Mouse (Mus musculus): ENCODE results near the gene Akna. TPM values are rescaled to one million over a fixed set of nuclear protein-coding genes. Genes with fewer than 3 reads are reported as not detected.
A peak's percentile ranks its signal among the peaks of the same experiment; 100 is the strongest.

The Akna gene
- total and polyA plus RNA-seq, 3 experiments, result 3.9 to 14.1 TPM; not detected in 1

- no peaks in the 10 kb centered on the region for H3K9me3 ChIP-seq (replicated peaks; ENCODE audit: insufficient read depth, low read length)
- H3K9ac ChIP-seq (ENCODE audit: control insufficient read depth, low read depth, low read length, poor library complexity, severe bottlenecking), result peak overlapping the region; percentile 86
- peak overlapping the region; percentile 93 for H3K27ac ChIP-seq (ENCODE audit: control insufficient read depth, low read depth, low read length)
- H3K27me3 ChIP-seq (ENCODE audit: control insufficient read depth in 1 of 2, insufficient read depth in 2 of 2, low read length in 2 of 2), result no peaks in the 10 kb centered on the region
- TF ChIP-seq SIN3A (IDR thresholded peaks at IDR 0.05; ENCODE audit: low read length), result peak; percentile 38
- peak; percentile 64 to 74 (median 74) for TF ChIP-seq CTCF (IDR thresholded peaks at IDR 0.05 in 2 of 3, conservative IDR thresholded peaks at IDR 0.05 in 1 of 3; ENCODE audit: control insufficient read depth in 1 of 3, insufficient read depth in 1 of 3, low read depth in 2 of 3, low read length in 3 of 3, poor library complexity in 1 of 3, severe bottlenecking in 1 of 3)
- TF ChIP-seq HCFC1 (IDR thresholded peaks at IDR 0.05; ENCODE audit: low read depth, low read length), result 0 out of 2 replicates have a peak, but pooled peaks have one; percentile 20
- TF ChIP-seq MAX (IDR thresholded peaks at IDR 0.05; ENCODE audit: low read length), result no peak
- no peak for TF ChIP-seq ZMIZ1 (IDR thresholded peaks at IDR 0.05; ENCODE audit: low read depth, low read length)
- peak; percentile 28; the same call in 1 of the 2 replicates for TF ChIP-seq TBP (IDR thresholded peaks at IDR 0.05; ENCODE audit: low read depth, low read length)
- TF ChIP-seq RAD21 (IDR thresholded peaks at IDR 0.05; ENCODE audit: low read depth, low read length), result peak; percentile 60
- TF ChIP-seq NELFE (IDR thresholded peaks at IDR 0.05; ENCODE audit: low read depth, low read length), result no peak
- TF ChIP-seq BHLHE40 (IDR thresholded peaks at IDR 0.05; ENCODE audit: borderline replicate concordance, low read depth, low read length), result 0 out of 2 replicates have a peak, but pooled peaks have one; percentile 22
- TF ChIP-seq SMC3 (IDR thresholded peaks at IDR 0.05; ENCODE audit: low read depth, low read length), result peak; percentile 70
- TF ChIP-seq ZC3H11A (IDR thresholded peaks at IDR 0.05; ENCODE audit: low read depth, low read length), result peak; percentile 49
- TF ChIP-seq CHD1 (IDR thresholded peaks at IDR 0.05; ENCODE audit: low read depth, low read length), result no peak
- H3K36me3 ChIP-seq (ENCODE audit: control insufficient read depth in 1 of 2, insufficient read depth in 2 of 2, low read length in 2 of 2), result peaks cover 0 to 30% of the 10 kb centered on the region in 2 experiments; a peak in 2 of 4 replicates
- H3K4me1 ChIP-seq (ENCODE audit: control insufficient read depth in 1 of 2, insufficient read depth in 2 of 2, low read length in 2 of 2), result peaks cover 12 to 53% of the 10 kb centered on the region in 2 experiments
- peak; percentile 83 for DNase-seq (ENCODE audit: low read depth, low spot score)
- peaks cover 6% of the 10 kb centered on the region; the same call in 1 of the 2 replicates for H3K79me2 ChIP-seq (ENCODE audit: control insufficient read depth, insufficient read depth, low read length, poor library complexity)
- H3K4me3 ChIP-seq (ENCODE audit: control insufficient read depth in 1 of 2, insufficient read depth in 1 of 2, low read depth in 2 of 2, low read length in 2 of 2), result peak overlapping the region; percentile 58 to 90
These were observed 5.5 kb upstream of the Akna start for GRCm38 (mm10) chr4:63408649-63409048.

GRCm38 (mm10) chr4:63408247-63408646 is 5.1 kb upstream of the Akna start:
- peak overlapping the region; percentile 86 for H3K9ac ChIP-seq (ENCODE audit: control insufficient read depth, low read depth, low read length, poor library complexity, severe bottlenecking)
- no peaks in the 10 kb centered on the region for H3K27me3 ChIP-seq (ENCODE audit: control insufficient read depth in 1 of 2, insufficient read depth in 2 of 2, low read length in 2 of 2)
- peaks cover 0 to 30% of the 10 kb centered on the region in 2 experiments; a peak in 2 of 4 replicates for H3K36me3 ChIP-seq (ENCODE audit: control insufficient read depth in 1 of 2, insufficient read depth in 2 of 2, low read length in 2 of 2)
- TF ChIP-seq USF1 (IDR thresholded peaks at IDR 0.05; ENCODE audit: low read depth, low read length), result no peak
- TF ChIP-seq EP300 (IDR thresholded peaks at IDR 0.05; ENCODE audit: low read depth in 1 of 2, low read length in 2 of 2), result no peak
- TF ChIP-seq GATA1 (IDR thresholded peaks at IDR 0.05; ENCODE audit: low read depth, low read length), result no peak
- no peak for TF ChIP-seq POLR2AphosphoS2 (IDR thresholded peaks at IDR 0.05; ENCODE audit: low read length)
- TF ChIP-seq CHD1 (IDR thresholded peaks at IDR 0.05; ENCODE audit: low read depth, low read length), result no peak
- TF ChIP-seq TBP (IDR thresholded peaks at IDR 0.05; ENCODE audit: low read depth, low read length), result no peak
- TF ChIP-seq MYB (IDR thresholded peaks at IDR 0.05; ENCODE audit: low read depth, low read length), result no peak
- TF ChIP-seq BHLHE40 (IDR thresholded peaks at IDR 0.05; ENCODE audit: borderline replicate concordance, low read depth, low read length), result no peak
- no peak for TF ChIP-seq NELFE (IDR thresholded peaks at IDR 0.05; ENCODE audit: low read depth, low read length)
- TF ChIP-seq MEF2A (IDR thresholded peaks at IDR 0.05; ENCODE audit: extremely low read depth, insufficient replicate concordance, low read depth, low read length, poor library complexity, severe bottlenecking), result no peak
- no peak for TF ChIP-seq SIN3A (IDR thresholded peaks at IDR 0.05; ENCODE audit: low read length)
- TF ChIP-seq NRF1 (IDR thresholded peaks at IDR 0.05; ENCODE audit: insufficient read depth, low read depth, low read length, poor library complexity, severe bottlenecking), result no peak
- H3K4me1 ChIP-seq (ENCODE audit: control insufficient read depth in 1 of 2, insufficient read depth in 2 of 2, low read length in 2 of 2), result peaks cover 12 to 53% of the 10 kb centered on the region in 2 experiments
- peaks cover 6% of the 10 kb centered on the region; the same call in 1 of the 2 replicates for H3K79me2 ChIP-seq (ENCODE audit: control insufficient read depth, insufficient read depth, low read length, poor library complexity)
- DNase-seq (ENCODE audit: low read depth, low spot score), result no peak
- H3K9me3 ChIP-seq (replicated peaks; ENCODE audit: insufficient read depth, low read length), result no peaks in the 10 kb centered on the region
- peak overlapping the region; percentile 58 to 90 for H3K4me3 ChIP-seq (ENCODE audit: control insufficient read depth in 1 of 2, insufficient read depth in 1 of 2, low read depth in 2 of 2, low read length in 2 of 2)
- H3K27ac ChIP-seq (ENCODE audit: control insufficient read depth, low read depth, low read length), result peak overlapping the region; percentile 93; the same call in 1 of the 2 replicates

All from MEL (cell line).